Mouse (Mus musculus) midbrain, embryonic 11.5 days (tissue): ENCODE data around the gene Zbtb20. TPM values are rescaled to one million over a fixed set of nuclear protein-coding genes. Genes with fewer than 3 reads are reported as not detected.

ENCODE experiments used
- ATAC-seq: fragments of 200-750 bp; cut with Nextera tagmentation; 2 replicates; pipeline ENCODE4 v1.8.0; 2017; ENCODE audit warnings: moderate TSS enrichment, moderate library complexity; ENCODE audit not compliant: low FRiP score
- DNase-seq: peaks from one replicate; pipeline ENCODE4 v3.0.0; 2015; ENCODE audit warnings: low spot score; ENCODE audit errors: missing footprints
- H3K27ac ChIP-seq: fragments of 300-500 bp; sonication (generic); 2 replicates; pipeline ENCODE4 v1.5.1; 2014; ENCODE audit warnings: low read depth, low read length
- H3K27me3 ChIP-seq: fragments of 300-500 bp; sonication (generic); 2 replicates; pipeline ENCODE4 v1.6.1; 2014; ENCODE audit warnings: mild to moderate bottlenecking, low read length, moderate library complexity, mixed read lengths; ENCODE audit not compliant: control insufficient read depth, insufficient read depth
- H3K36me3 ChIP-seq: fragments of 300-500 bp; sonication (generic); 2 replicates; pipeline ENCODE4 v1.6.1; 2014; ENCODE audit warnings: mild to moderate bottlenecking, low read length, moderate library complexity, mixed read lengths; ENCODE audit not compliant: control insufficient read depth, insufficient read depth
- H3K4me1 ChIP-seq: fragments of 300-500 bp; sonication (generic); 2 replicates; pipeline ENCODE4 v1.6.1; 2014; ENCODE audit warnings: low read length; ENCODE audit not compliant: control insufficient read depth, insufficient read depth
- H3K4me2 ChIP-seq: fragments of 300-500 bp; sonication (generic); 2 replicates; pipeline ENCODE4 v1.6.1; 2014; ENCODE audit warnings: mild to moderate bottlenecking, moderate library complexity
- H3K4me3 ChIP-seq: fragments of 300-500 bp; sonication (generic); 2 replicates; pipeline ENCODE4 v1.5.1; 2014; ENCODE audit warnings: low read depth, low read length
- H3K9ac ChIP-seq: fragments of 300-500 bp; sonication (generic); 2 replicates; pipeline ENCODE4 v1.6.1; 2014; ENCODE audit warnings: low read length
- H3K9me3 ChIP-seq: fragments of 300-500 bp; sonication (generic); 2 replicates; pipeline ENCODE4 v1.6.1; 2016; ENCODE audit warnings: low read length; ENCODE audit not compliant: control insufficient read depth
- WGBS: fragments of 180-500 bp; shearing (Covaris S2); extraction: QIAGEN DNeasy Blood & Tissue Kit; methylation state at CpG from one replicate; pipeline ENCODE4 v1.1.7; 2014; 5-methylcytosine and 5-hydroxymethylcytosine counted together
- polyA plus RNA-seq: library from polyadenylated mRNA; unstranded; fragments of >200 nt; fragmentation: Nextera tagmentation; extraction: Ambion mirVana; gene quantifications from 2 replicates; pipeline ENCODE4 v1.2.1, GENCODE M21; 2014

Zbtb20 gene
- polyA plus RNA-seq, 1 experiment from 2014 or later = 45.6 TPM

GRCm38 (mm10) chr16:43654269-43654668 lies 778.6 kb downstream of the Zbtb20 start:
- WGBS = 90% methylated on average over 3 of the region's 3 CpGs
- H3K4me1 ChIP-seq = no peaks in the 10 kb centered on the region
- ATAC-seq = no peak

DNA sequence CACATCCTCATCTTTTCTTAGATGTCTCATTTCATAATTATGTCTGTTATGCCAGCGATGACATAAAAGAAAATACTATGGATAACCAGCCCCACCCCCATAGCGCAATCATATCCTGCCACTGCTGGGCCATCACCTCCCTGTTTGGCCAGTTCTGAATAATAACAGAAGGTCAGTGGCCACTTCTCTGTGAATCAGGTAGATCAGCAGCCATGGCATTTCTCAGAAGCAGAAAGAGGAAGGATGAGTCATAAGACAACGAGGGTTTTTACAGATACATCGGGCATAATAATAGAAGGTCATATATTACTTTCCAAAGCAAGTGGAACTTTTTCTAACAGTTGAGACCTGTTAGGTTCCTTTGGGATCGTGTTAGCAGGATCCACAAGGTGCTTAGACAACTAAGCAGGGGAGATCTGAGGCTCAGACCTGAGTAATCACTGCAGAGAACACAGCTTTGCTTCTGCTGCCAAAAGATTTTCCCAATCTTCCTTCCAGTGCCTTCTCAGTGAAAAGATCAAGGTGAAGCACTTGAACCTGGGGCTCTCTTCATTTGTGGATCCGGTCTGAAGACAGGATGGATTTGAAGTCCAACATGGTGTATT lies 779.6 kb downstream of the Zbtb20 start:
- DNase-seq (no peak), ATAC-seq (no peak)
- WGBS = 89% methylated on average over 6 of the region's 6 CpGs
- Histone ChIP-seq H3K9ac (no peak overlapping the region), H3K4me1 (no peaks in the 10 kb centered on the region), H3K4me3 (no peak overlapping the region), H3K4me2 (no peak overlapping the region), H3K27ac (no peak overlapping the region), H3K27me3 (no peaks in the 10 kb centered on the region), H3K9me3 (no peaks in the 10 kb centered on the region), H3K36me3 (no peaks in the 10 kb centered on the region)

More at GRCm38 (mm10) chr16:43654269-43654668, 778.6 kb downstream of the Zbtb20 start:
- Histone ChIP-seq H3K36me3 (no peaks in the 10 kb centered on the region), H3K27ac (no peak overlapping the region), H3K27me3 (no peaks in the 10 kb centered on the region), H3K4me2 (no peak overlapping the region), H3K9ac (no peak overlapping the region), H3K9me3 (no peaks in the 10 kb centered on the region), H3K4me3 (no peak overlapping the region)
- no peak for DNase-seq

DNA sequence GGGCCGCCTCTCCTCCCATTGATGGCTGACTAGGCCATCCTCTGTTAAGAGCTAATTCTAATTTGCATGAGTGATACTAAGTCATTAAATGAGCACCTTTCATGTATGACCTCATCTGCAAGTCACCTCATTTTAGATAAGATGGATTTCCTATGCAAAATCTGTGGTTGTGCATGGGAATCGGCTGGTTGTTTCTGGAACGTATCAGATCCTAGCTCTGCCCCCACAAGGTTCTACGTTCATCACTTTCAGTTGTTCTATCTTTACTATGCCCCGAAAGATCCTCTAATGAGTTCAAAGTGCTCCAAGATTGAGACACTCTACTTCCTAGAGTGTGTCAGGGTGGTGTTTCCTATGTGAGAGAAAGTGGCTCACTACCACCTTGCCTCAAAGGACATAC lies 785.9 kb downstream of the Zbtb20 start:
- Histone ChIP-seq H3K27ac (no peak overlapping the region), H3K9me3 (no peaks in the 10 kb centered on the region), H3K27me3 (no peaks in the 10 kb centered on the region), H3K4me2 (no peak overlapping the region), H3K4me1 (no peaks in the 10 kb centered on the region), H3K4me3 (no peak overlapping the region), H3K9ac (no peak overlapping the region), H3K36me3 (no peaks in the 10 kb centered on the region)
- WGBS = 96% methylated on average over 5 of the region's 5 CpGs
- ATAC-seq (no peak), DNase-seq (no peak)

- 84% methylated on average over 10 of the region's 10 CpGs for WGBS
- no peak overlapping the region for H3K27ac ChIP-seq
- ATAC-seq (no peak), DNase-seq (no peak)
- no peak overlapping the region for H3K9ac ChIP-seq
- H3K4me3 ChIP-seq = no peak overlapping the region
- no peaks in the 10 kb centered on the region for H3K27me3 ChIP-seq
- H3K4me1 ChIP-seq = no peaks in the 10 kb centered on the region
- H3K9me3 ChIP-seq = no peaks in the 10 kb centered on the region
- H3K4me2 ChIP-seq = no peak overlapping the region
- no peaks in the 10 kb centered on the region for H3K36me3 ChIP-seq
These were observed 786.7 kb downstream of the Zbtb20 start for GRCm38 (mm10) chr16:43662124-43663004.

- no peaks in the 10 kb centered on the region for H3K4me1 ChIP-seq
- 76% methylated on average over 7 of the region's 7 CpGs for WGBS
These were observed 788.4 kb downstream of the Zbtb20 start, which contains the start of gene Tigit for GRCm38 (mm10) chr16:43663978-43664579. Gene Tigit (minus strand): TSS chr16:43664146.

GRCm38 (mm10) chr16:43664861-43665260 lies 789.2 kb downstream of the Zbtb20 start:
- Histone ChIP-seq H3K4me1 (no peaks in the 10 kb centered on the region), H3K4me3 (no peak overlapping the region), H3K27me3 (no peaks in the 10 kb centered on the region), H3K9me3 (no peaks in the 10 kb centered on the region), H3K4me2 (no peak overlapping the region), H3K27ac (no peak overlapping the region), H3K36me3 (no peaks in the 10 kb centered on the region), H3K9ac (no peak overlapping the region)
- no peak for DNase-seq
- no peak for ATAC-seq

More at GRCm38 (mm10) chr16:43663978-43664579, 788.4 kb downstream of the Zbtb20 start, which contains the start of gene Tigit:
- Histone ChIP-seq H3K36me3 (no peaks in the 10 kb centered on the region), H3K4me3 (no peak within 1 kb of the TSS), H3K9ac (no peak within 1 kb of the TSS), H3K9me3 (no peaks in the 10 kb centered on the region), H3K27me3 (no peaks in the 10 kb centered on the region), H3K4me2 (no peak within 1 kb of the TSS), H3K27ac (no peak within 1 kb of the TSS)
- no peak for ATAC-seq
- no peak for DNase-seq

DNA sequence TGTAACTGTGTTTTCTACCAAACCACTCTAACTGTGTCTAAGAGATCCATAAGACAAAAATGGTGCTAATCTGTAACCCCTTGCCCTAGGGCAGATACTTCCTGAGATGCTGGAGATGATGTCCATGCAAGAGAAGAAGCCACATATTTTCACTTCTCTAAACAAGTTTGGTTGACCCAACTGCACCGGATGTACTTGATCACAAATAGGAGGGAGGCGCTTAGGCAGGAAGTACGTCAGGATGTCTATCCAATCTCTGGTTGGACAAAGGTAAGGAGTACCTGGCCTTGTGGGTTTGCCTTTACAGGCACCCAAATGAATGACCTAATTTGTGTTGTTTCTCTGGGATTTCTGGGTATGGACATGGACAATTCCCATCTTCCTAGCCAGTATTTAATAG lies 792.6 kb downstream of the Zbtb20 start:
- Histone ChIP-seq H3K27ac (no peak overlapping the region), H3K27me3 (no peaks in the 10 kb centered on the region), H3K9me3 (no peaks in the 10 kb centered on the region), H3K9ac (no peak overlapping the region), H3K36me3 (no peaks in the 10 kb centered on the region), H3K4me2 (no peak overlapping the region), H3K4me3 (no peak overlapping the region), H3K4me1 (no peaks in the 10 kb centered on the region)
- ATAC-seq (no peak), DNase-seq (no peak)
- WGBS = 95% methylated on average over 3 of the region's 3 CpGs

- 91% methylated on average over 1 of the region's 1 CpGs for WGBS
- DNase-seq (no peak), ATAC-seq (no peak)
- no peaks in the 10 kb centered on the region for H3K36me3 ChIP-seq
- no peak overlapping the region for H3K27ac ChIP-seq
- no peaks in the 10 kb centered on the region for H3K27me3 ChIP-seq
- no peaks in the 10 kb centered on the region for H3K4me1 ChIP-seq
- no peak overlapping the region for H3K9ac ChIP-seq
- no peak overlapping the region for H3K4me2 ChIP-seq
- H3K4me3 ChIP-seq = no peak overlapping the region
- no peaks in the 10 kb centered on the region for H3K9me3 ChIP-seq
These were observed 796.3 kb downstream of the Zbtb20 start for GRCm38 (mm10) chr16:43671972-43672371.

- H3K4me3 ChIP-seq = no peak overlapping the region
- H3K4me1 ChIP-seq = no peaks in the 10 kb centered on the region
- no peak for DNase-seq
- H3K9me3 ChIP-seq = no peaks in the 10 kb centered on the region
- ATAC-seq = no peak
- no peaks in the 10 kb centered on the region for H3K27me3 ChIP-seq
- no peak overlapping the region for H3K27ac ChIP-seq
- no peak overlapping the region for H3K4me2 ChIP-seq
- no peaks in the 10 kb centered on the region for H3K36me3 ChIP-seq
- H3K9ac ChIP-seq = no peak overlapping the region
These were observed 797.0 kb downstream of the Zbtb20 start for GRCm38 (mm10) chr16:43672697-43673096.
